Comparison of ENCODE assay signal across 8 mouse cellular contexts in genomic region chr10:40339351-40339964, GRCm38 (mm10). TPM values are rescaled to one million over a fixed set of nuclear protein-coding genes. Genes with fewer than 3 reads are reported as not detected.
A peak's percentile ranks its signal among the peaks of the same experiment; 100 is the strongest.
DNase-seq lines count a peak whose midpoint lies in the region; ATAC-seq and TF ChIP-seq lines count a peak whose summit lies in the region.

Gene Cdk19 (plus strand): TSS chr10:40339564.

- no peak within 1 kb of the TSS for H3K4me3 ChIP-seq in hindbrain, embryonic 14.5 days (replicated peaks; ENCODE audit: low read length)
- no peak within 1 kb of the TSS for H3K4me3 ChIP-seq in hindbrain, postnatal 0 days (ENCODE audit: low read length)

- H3K4me1 ChIP-seq in hindbrain, embryonic 14.5 days (replicated peaks; ENCODE audit: control insufficient read depth, insufficient read depth, low read length) = no peaks in the 10 kb centered on the region
- H3K4me1 ChIP-seq in hindbrain, postnatal 0 days (ENCODE audit: insufficient read depth, low read length) = no peaks in the 10 kb centered on the region

- no peak within 1 kb of the TSS for H3K4me2 ChIP-seq in hindbrain, embryonic 14.5 days (replicated peaks)
- no peak within 1 kb of the TSS for H3K4me2 ChIP-seq in hindbrain, postnatal 0 days (ENCODE audit: low read depth, low read length)

- H3K27ac ChIP-seq in hindbrain, embryonic 14.5 days = no peak within 1 kb of the TSS
- no peak within 1 kb of the TSS for H3K27ac ChIP-seq in hindbrain, postnatal 0 days

- ATAC-seq in hindbrain, embryonic 14.5 days (ENCODE audit: low FRiP score) = no peak
- no peak for ATAC-seq in hindbrain, postnatal 0 days
- no peak for ATAC-seq in CD4-positive, CD25-positive, alpha-beta regulatory T cell, adult 4 months

- 50% methylated on average over 13 of the region's 13 CpGs for WGBS in hindbrain, embryonic 14.5 days
- WGBS in hindbrain, postnatal 0 days = 43% methylated on average over 13 of the region's 13 CpGs

- no peaks in the 10 kb centered on the region for H3K27me3 ChIP-seq in hindbrain, embryonic 14.5 days (ENCODE audit: control insufficient read depth, insufficient read depth, low read length)
- H3K27me3 ChIP-seq in hindbrain, postnatal 0 days (ENCODE audit: insufficient read depth, low read length) = no peaks in the 10 kb centered on the region

- intact Hi-C loops in left cerebral cortex, postnatal 10 days (cut with DNase I) = no loop called here

- no peaks in the 10 kb centered on the region for H3K36me3 ChIP-seq in hindbrain, embryonic 14.5 days (replicated peaks; ENCODE audit: control insufficient read depth, insufficient read depth)
- no peaks in the 10 kb centered on the region for H3K36me3 ChIP-seq in hindbrain, postnatal 0 days (ENCODE audit: insufficient read depth, low read length)

- TF ChIP-seq CTCF in hindbrain, postnatal 0 days (IDR thresholded peaks at IDR 0.05; ENCODE audit: low read depth) = no peak

- no peak within 1 kb of the TSS for H3K9ac ChIP-seq in hindbrain, embryonic 14.5 days
- no peak within 1 kb of the TSS for H3K9ac ChIP-seq in hindbrain, postnatal 0 days (replicated peaks; ENCODE audit: low read length)

- no peak for DNase-seq in hindbrain, embryonic 14.5 days (ENCODE audit: low spot score)
- no peak for DNase-seq in hindbrain, postnatal 0 days (ENCODE audit: low spot score)
- DNase-seq in embryo, embryonic 11.5 days (ENCODE audit: low read depth, low spot score) = peak; percentile 22
- DNase-seq in left cerebral cortex, postnatal 10 days (ENCODE audit: extremely low spot score in 1 of 2, low spot score in 2 of 2) = no peak
- DNase-seq in ovary, postnatal 10 days (ENCODE audit: low spot score) = no peak
- no peak for DNase-seq in spleen, postnatal 4 days (ENCODE audit: low spot score in 2 of 2)
- no peak for DNase-seq in right cerebral cortex, postnatal 14 days

- no peaks in the 10 kb centered on the region for H3K9me3 ChIP-seq in hindbrain, embryonic 14.5 days (ENCODE audit: control insufficient read depth, low read length)
- H3K9me3 ChIP-seq in hindbrain, postnatal 0 days (ENCODE audit: low read length) = no peaks in the 10 kb centered on the region

RNA-seq across cellular contexts. Expression of gene Cdk19, which starts in this region (rescaled TPM):
- polyA plus RNA-seq in hindbrain, embryonic 14.5 days (2014; fragmentation: Nextera tagmentation; extraction: Ambion mirVana) = 14.4 and 15.2 TPM in 2 replicates
- 18.2 and 19.6 TPM in 2 replicates for total RNA-seq in hindbrain, postnatal 0 days (2014; rRNA removed)
- 7.1 and 7.5 TPM in 2 replicates for polyA plus RNA-seq in hindbrain, postnatal 0 days (2015; fragmentation: Nextera tagmentation; extraction: Ambion mirVana)
- polyA plus RNA-seq in CD4-positive, CD25-positive, alpha-beta regulatory T cell, adult 4 months (2017; shearing (Covaris generic)) = 10 to 100 TPM; 11.4 to 18.3 TPM
- total RNA-seq in left cerebral cortex, postnatal 10 days (2021) = 10 to 100 TPM; 44.0 to 46.7 TPM
